Mouse (Mus musculus) gastrocnemius, postnatal 10 days (tissue): ENCODE data around the gene Sult6b2. TPM values are rescaled to one million over a fixed set of nuclear protein-coding genes. Genes with fewer than 3 reads are reported as not detected.

ENCODE experiments used
- DNase-seq: peaks from one replicate; pipeline ENCODE4 v3.0.0; 2021; ENCODE audit warnings: mixed read lengths
- total RNA-seq, 2 experiments: library from RNA; stranded (reverse); gene quantifications; 2 replicates each; pipeline ENCODE4 v1.2.3; 2021

Sult6b2 gene
- total RNA-seq, 2 experiments from 2014 or later = not detected

DNA sequence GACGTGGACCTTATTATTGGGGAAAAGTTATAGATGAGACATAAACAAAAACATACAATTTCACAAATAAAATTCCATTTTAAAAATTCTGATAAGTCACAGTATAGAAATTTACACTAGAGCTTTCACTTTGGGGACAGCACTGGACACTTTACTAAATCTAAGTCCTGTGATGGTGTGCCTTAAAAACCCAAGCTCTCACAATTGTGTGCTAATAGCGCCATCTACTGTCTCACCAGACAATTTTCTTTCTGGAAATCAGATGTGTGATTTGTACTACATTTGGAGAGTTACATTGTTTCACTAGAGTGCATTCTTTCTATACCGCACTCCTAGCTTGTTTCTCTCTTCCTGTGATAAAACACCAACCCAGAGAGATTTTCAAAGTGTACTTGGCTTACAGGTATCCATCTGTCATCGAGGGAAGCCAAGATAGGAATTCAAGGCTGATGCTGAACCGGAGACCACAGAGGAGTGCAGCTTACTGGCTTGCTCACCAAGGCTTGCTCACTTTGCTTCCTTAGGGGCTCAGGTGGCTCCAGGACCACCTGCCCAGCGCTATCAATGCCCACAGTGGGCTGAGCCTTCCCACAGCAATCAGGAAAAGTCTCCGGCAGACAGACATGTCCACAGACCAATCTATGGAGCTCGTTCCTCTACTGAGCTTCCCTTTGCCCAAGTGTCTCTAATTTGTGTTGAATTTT is 68.8 kb downstream of the Sult6b2 start:
- DNase-seq = no peak

Other genes with a start within 250 kb of the Sult6b2 start
- 10 to 100 TPM; 20.3 to 20.8 TPM for gene Kcnj8, start 232.9 kb downstream of the Sult6b2 start, total RNA-seq
- gene Abcc9, start 102.2 kb downstream of the Sult6b2 start, total RNA-seq = 100 to 1,000 TPM; 128 to 134 TPM
- 10 to 100 TPM; 29.6 to 34.2 TPM for gene Cmas, start 47.8 kb downstream of the Sult6b2 start, total RNA-seq
- under 1 TPM; 0.27 to 0.42 TPM for gene St8sia1, start 159.9 kb upstream of the Sult6b2 start, total RNA-seq